Mouse (Mus musculus): ENCODE measurements around the gene Srpk2. TPM values are rescaled to one million over a fixed set of nuclear protein-coding genes. Genes with fewer than 3 reads are reported as not detected.
"Not testable (repeated sequence)": the region's sequence is repeated elsewhere in the genome, so short reads cannot be mapped to it uniquely, and the experiment has no call there.

The Srpk2 gene
- polyA plus RNA-seq, 1 experiment from 2014 or later = 101 TPM

- not testable (repeated sequence) for H3K4me1 ChIP-seq (replicated peaks; ENCODE audit: control insufficient read depth, insufficient read depth, low read length); H3K9ac ChIP-seq (replicated peaks; ENCODE audit: low read depth, low read length); H3K36me3 ChIP-seq (ENCODE audit: control insufficient read depth, insufficient read depth); H3K27me3 ChIP-seq (replicated peaks; ENCODE audit: control insufficient read depth, insufficient read depth, low read length); H3K9me3 ChIP-seq (ENCODE audit: control insufficient read depth, low read length); H3K4me2 ChIP-seq (ENCODE audit: low read length); H3K27ac ChIP-seq (ENCODE audit: low read length); ATAC-seq; H3K4me3 ChIP-seq (replicated peaks; ENCODE audit: low read length)
- 72% methylated on average over 2 of the region's 2 CpGs for WGBS
Observed at GRCm38 (mm10) chr5:23453561-23453960, 230.9 kb downstream of the Srpk2 start.

Other genes with a start within 250 kb of the Srpk2 start
- gene Pus7, start 99.1 kb upstream of the Srpk2 start, polyA plus RNA-seq (2015; fragmentation: Nextera tagmentation; extraction: Ambion mirVana) = 22.0 and 22.2 TPM in 2 replicates
- gene Rint1, start 103.1 kb upstream of the Srpk2 start, polyA plus RNA-seq (2015; fragmentation: Nextera tagmentation; extraction: Ambion mirVana) = 23.4 and 28.4 TPM in 2 replicates
- 82.7 and 85.1 TPM in 2 replicates for gene Tomm7, start 159.5 kb upstream of the Srpk2 start, polyA plus RNA-seq (2015; fragmentation: Nextera tagmentation; extraction: Ambion mirVana)